9 mouse cellular contexts compared by ENCODE assay signal in genomic region chr1:122212484-122212883, GRCm38 (mm10).
A peak's percentile ranks its signal among the peaks of the same experiment; 100 is the strongest.
DNase-seq lines count a peak whose midpoint lies in the region; ATAC-seq and TF ChIP-seq lines count a peak whose summit lies in the region.
"Had no signal": no experiment of that assay in that cellular context is flagged by ENCODE, and none has a peak within 500 bp of the region (broad histone marks: within the 10 kb centered on the region; RNA-seq: fewer than 3 reads in every experiment).

No protein-coding gene starts in this region.

- 39% methylated on average over 2 of the region's 2 CpGs for WGBS in intestine, embryonic 16.5 days
- 46% methylated on average over 2 of the region's 2 CpGs for WGBS in midbrain, postnatal 0 days
- WGBS in thymus, adult 2 months, result 74% methylated on average over 2 of the region's 2 CpGs

- no peaks in the 10 kb centered on the region for H3K27me3 ChIP-seq in intestine, embryonic 16.5 days (replicated peaks; ENCODE audit: control insufficient read depth, insufficient read depth, low read length)
- H3K27me3 ChIP-seq in midbrain, postnatal 0 days (ENCODE audit: insufficient read depth, low read length), result no peaks in the 10 kb centered on the region
- no peaks in the 10 kb centered on the region for H3K27me3 ChIP-seq in thymus, adult 2 months (ENCODE audit: control insufficient read depth, insufficient read depth, low read length)

- H3K4me2 ChIP-seq in intestine, embryonic 16.5 days (ENCODE audit: low read depth, low read length), result no peak overlapping the region
- H3K4me2 ChIP-seq in midbrain, postnatal 0 days (ENCODE audit: low read depth, low read length, poor library complexity, severe bottlenecking), result no peak overlapping the region

- no peak overlapping the region for H3K27ac ChIP-seq in intestine, embryonic 16.5 days (ENCODE audit: low read length)
- no peak overlapping the region for H3K27ac ChIP-seq in midbrain, postnatal 0 days (ENCODE audit: low read depth, low read length)
- no peak overlapping the region for H3K27ac ChIP-seq in thymus, adult 2 months (ENCODE audit: control insufficient read depth, insufficient read depth, low read length)

- peak; percentile 79 to 83 for DNase-seq in cerebellum, postnatal 10 days
- no peak for DNase-seq in cerebellum, adult 11-12 months
- DNase-seq in layer of hippocampus, adult 11-12 months (ENCODE audit: low spot score), result peak; percentile 12
- no peak for DNase-seq in layer of hippocampus, postnatal 25 days (ENCODE audit: extremely low spot score in 1 of 2, low spot score in 1 of 2)
- DNase-seq in midbrain, postnatal 0 days (ENCODE audit: low spot score), result peak; percentile 92
- DNase-seq in thymus, adult 2 months, result no peak

- no peaks in the 10 kb centered on the region for H3K9me3 ChIP-seq in intestine, embryonic 16.5 days (ENCODE audit: control insufficient read depth, low read length)
- no peaks in the 10 kb centered on the region for H3K9me3 ChIP-seq in midbrain, postnatal 0 days (ENCODE audit: low read length)

- H3K4me3 ChIP-seq in intestine, embryonic 16.5 days (ENCODE audit: low read length), result no peak overlapping the region
- H3K4me3 ChIP-seq in midbrain, postnatal 0 days (ENCODE audit: low read depth, low read length), result no peak overlapping the region
- H3K4me3 ChIP-seq in thymus, adult 2 months (ENCODE audit: control insufficient read depth, insufficient read depth, low read length), result no peak overlapping the region
- H3K4me3 ChIP-seq: myocyte had no signal

- no peak overlapping the region for H3K9ac ChIP-seq in intestine, embryonic 16.5 days (ENCODE audit: low read depth, low read length)
- no peak overlapping the region for H3K9ac ChIP-seq in midbrain, postnatal 0 days (replicated peaks; ENCODE audit: low read length, poor library complexity, severe bottlenecking)

- ATAC-seq in intestine, embryonic 16.5 days, result peak; percentile 63
- ATAC-seq in midbrain, postnatal 0 days (ENCODE audit: low FRiP score), result no peak
- no peak for ATAC-seq in erythroblast, adult 5-6 weeks (replicated peaks; ENCODE audit: low FRiP score, poor library complexity, severe bottlenecking)

- no peaks in the 10 kb centered on the region for H3K36me3 ChIP-seq in intestine, embryonic 16.5 days (ENCODE audit: control insufficient read depth, insufficient read depth, low read length)
- no peaks in the 10 kb centered on the region for H3K36me3 ChIP-seq in midbrain, postnatal 0 days (ENCODE audit: insufficient read depth, low read length)
- H3K36me3 ChIP-seq in thymus, adult 2 months (ENCODE audit: control insufficient read depth, insufficient read depth, low read length), result no peaks in the 10 kb centered on the region

- TF ChIP-seq CTCF in midbrain, postnatal 0 days (IDR thresholded peaks at IDR 0.05), result no peak
- TF ChIP-seq CTCF in thymus, adult 2 months (IDR thresholded peaks at IDR 0.05; ENCODE audit: borderline replicate concordance, control insufficient read depth, extremely low read depth, insufficient read depth, low read length, poor library complexity), result no peak

- no peak for TF ChIP-seq POLR2A in thymus, adult 2 months (IDR thresholded peaks at IDR 0.05; ENCODE audit: control insufficient read depth, extremely low read depth, insufficient read depth, low read length, poor library complexity)

- H3K4me1 ChIP-seq in intestine, embryonic 16.5 days (ENCODE audit: control insufficient read depth, insufficient read depth, low read length), result no peaks in the 10 kb centered on the region
- no peaks in the 10 kb centered on the region for H3K4me1 ChIP-seq in midbrain, postnatal 0 days (ENCODE audit: insufficient read depth, low read length)
- H3K4me1 ChIP-seq in thymus, adult 2 months (replicated peaks; ENCODE audit: control insufficient read depth, insufficient read depth, low read length), result no peaks in the 10 kb centered on the region

Comparison
In these comparisons a context has a peak if more than half of its experiments do, and no peak if none do; other contexts are left out.
1. DNase-seq: peak in cerebellum, postnatal 10 days (2 of 2), layer of hippocampus, adult 11-12 months (single experiment) and midbrain, postnatal 0 days (single experiment); none in cerebellum, adult 11-12 months (single experiment), layer of hippocampus, postnatal 25 days (0 of 2) and thymus, adult 2 months (single experiment).